Mouse (Mus musculus) lung, adult 2 months (tissue): ENCODE results near the gene Trarg1. TPM values are rescaled to one million over a fixed set of nuclear protein-coding genes. Genes with fewer than 3 reads are reported as not detected.
"Not testable (repeated sequence)": the region's sequence is repeated elsewhere in the genome, so short reads cannot be mapped to it uniquely, and the experiment has no call there.

ENCODE experiments used
- DNase-seq: peaks from one replicate; pipeline ENCODE4 v3.0.0; 2022
- H3K4me1 ChIP-seq: fragments of 200-500 bp; 2 replicates; pipeline ENCODE4 v1.6.1; 2011; ENCODE audit warnings: low read length; ENCODE audit not compliant: control insufficient read depth, insufficient read depth
- H3K4me3 ChIP-seq: fragments of 200-500 bp; replicated peaks from 2 replicates; pipeline ENCODE3; 2011; ENCODE audit warnings: low read depth, mild to moderate bottlenecking, control low read depth, low read length; ENCODE audit errors: extremely low read depth
- CTCF ChIP-seq: fragments of 200-500 bp; IDR thresholded peaks from 2 replicates; pipeline ENCODE4 v1.5.1; 2011; ENCODE audit warnings: mild to moderate bottlenecking, low read length, control low read depth; ENCODE audit not compliant: insufficient read depth
- POLR2A ChIP-seq: fragments of 200-500 bp; IDR thresholded peaks from 2 replicates; pipeline ENCODE4 v1.6.1; 2011; ENCODE audit warnings: low read depth, mild to moderate bottlenecking, control low read depth, low read length, borderline replicate concordance; ENCODE audit errors: extremely low read depth
- whole genome bisulfite sequencing: fragments of 180-500 bp; shearing (Covaris S2); methylation state at CpG from one replicate; pipeline ENCODE4 v1.1.7; 2018; 5-methylcytosine and 5-hydroxymethylcytosine counted together
- polyA plus RNA-seq: library from polyadenylated mRNA; depleted of rRNA; stranded (reverse); fragments of >200 nt; gene quantifications from 2 replicates; pipeline ENCODE4 v1.2.3, GENCODE M21; 2012; rRNA removed

The Trarg1 gene
- 5.3 and 7.5 TPM in 2 replicates for polyA plus RNA-seq

DNA sequence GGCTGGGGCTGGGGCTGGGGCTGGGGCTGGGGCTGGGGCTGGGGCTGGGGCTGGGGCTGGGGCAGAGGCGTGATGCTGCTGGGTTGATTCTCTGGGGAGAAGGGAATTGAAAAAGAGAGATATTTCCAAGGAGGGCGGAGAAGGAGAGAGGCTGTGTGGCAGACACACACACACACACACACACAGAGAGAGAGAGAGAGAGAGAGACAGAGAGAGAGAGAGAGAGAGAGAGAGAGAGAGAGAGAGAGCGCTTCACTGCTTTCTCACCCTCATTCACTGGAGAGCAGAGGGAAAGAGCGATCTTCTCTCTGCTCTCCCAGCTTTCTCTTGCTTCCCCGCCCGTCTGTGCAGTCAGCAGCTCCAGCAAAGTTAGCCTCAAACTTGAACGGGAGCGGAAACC is at the start of gene Trarg1:
Gene Trarg1, plus strand, starts transcription at position 301 of the 400 bp plus-strand sequence.
- not testable (repeated sequence) for DNase-seq, H3K4me1 ChIP-seq
- WGBS, result 53% methylated on average over 8 of the region's 8 CpGs
- H3K4me3 ChIP-seq, result peak within 1 kb of the TSS; percentile 19

DNA sequence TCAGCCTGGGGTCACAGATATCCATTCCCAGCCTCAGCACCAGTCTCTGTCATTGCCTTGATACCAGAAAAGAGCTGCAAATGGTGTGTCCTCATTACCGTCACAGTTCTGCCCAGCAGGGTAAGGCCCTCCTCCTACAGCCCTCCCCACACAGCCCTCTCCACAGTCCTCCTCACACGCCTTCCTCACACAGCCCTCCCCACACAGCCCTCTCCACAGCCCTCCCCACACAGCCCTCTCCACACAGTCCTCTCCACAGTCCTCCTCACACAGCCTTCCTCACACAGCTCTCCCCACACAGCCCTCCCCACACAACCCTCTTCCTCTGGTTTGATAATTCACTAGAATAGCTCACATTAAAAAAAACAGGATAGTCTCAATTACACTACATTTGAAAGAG is 49.6 kb upstream of the Trarg1 start:
- TF ChIP-seq CTCF (no peak), POLR2A (no peak)
- 45% methylated on average over 2 of the region's 2 CpGs for WGBS
- no peaks in the 10 kb centered on the region for H3K4me1 ChIP-seq
- DNase-seq, result no peak
- H3K4me3 ChIP-seq, result no peak overlapping the region

DNA sequence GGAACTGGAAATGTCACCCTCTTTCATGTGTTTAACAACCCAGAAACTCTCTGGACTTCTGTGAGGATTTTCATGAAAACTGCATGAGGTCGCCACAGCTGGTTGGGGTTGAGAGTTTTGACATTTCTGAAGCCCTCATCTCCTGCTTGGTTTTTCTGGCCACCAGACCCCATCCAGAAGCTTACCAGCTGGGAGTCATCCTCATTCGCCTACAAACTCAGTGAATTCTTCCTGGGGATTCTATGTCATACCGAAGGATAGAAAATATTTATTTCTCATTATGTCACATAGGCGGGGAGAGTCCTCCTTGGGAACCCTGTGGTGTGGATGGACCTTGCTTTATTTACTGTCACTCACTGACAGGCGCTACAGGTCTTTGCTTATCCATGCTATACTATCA is 49.1 kb upstream of the Trarg1 start:
- H3K4me3 ChIP-seq, result no peak overlapping the region
- TF ChIP-seq CTCF (no peak), POLR2A (no peak)
- 65% methylated on average over 5 of the region's 5 CpGs for WGBS
- H3K4me1 ChIP-seq, result no peaks in the 10 kb centered on the region
- no peak for DNase-seq

DNA sequence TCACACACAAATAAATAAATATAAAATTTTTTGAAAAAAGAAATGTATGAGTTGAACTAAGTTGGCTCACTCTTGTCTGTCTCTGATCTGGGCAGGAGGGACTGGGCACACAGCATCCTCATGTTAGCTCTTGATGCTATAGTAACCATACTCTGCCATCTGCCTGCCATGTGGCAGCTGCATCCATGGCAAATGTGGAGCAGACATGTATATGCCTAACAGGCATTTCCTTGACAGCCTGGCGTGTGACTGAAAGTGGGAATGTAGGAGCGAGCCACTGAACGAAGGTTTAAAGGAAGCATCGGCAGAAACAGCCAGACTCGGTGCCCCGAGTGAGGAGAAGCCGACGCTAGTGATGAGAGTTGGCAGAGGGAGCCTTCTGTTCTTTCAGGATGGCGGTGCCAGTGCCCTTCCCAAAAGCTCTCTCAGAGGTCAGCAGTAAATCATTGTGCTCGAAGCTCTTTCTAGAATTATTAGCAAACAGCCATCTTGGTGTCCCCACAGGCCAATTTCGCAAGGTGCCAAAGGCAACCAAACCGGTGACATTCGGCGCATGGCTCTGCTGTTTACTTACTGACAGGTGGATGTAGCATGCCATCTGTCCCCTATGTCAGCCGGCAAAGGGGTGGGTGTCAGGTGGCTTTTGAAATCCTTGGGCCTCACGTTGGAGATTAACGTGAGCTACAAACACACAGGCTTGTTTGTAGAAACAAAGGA is 40.2 kb upstream of the Trarg1 start:
- Histone ChIP-seq H3K4me1 (no peaks in the 10 kb centered on the region), H3K4me3 (no peak overlapping the region)
- 78% methylated on average over 17 of the region's 17 CpGs for WGBS
- no peak for DNase-seq
- TF ChIP-seq CTCF, result no peak
- no peak for TF ChIP-seq POLR2A

DNA sequence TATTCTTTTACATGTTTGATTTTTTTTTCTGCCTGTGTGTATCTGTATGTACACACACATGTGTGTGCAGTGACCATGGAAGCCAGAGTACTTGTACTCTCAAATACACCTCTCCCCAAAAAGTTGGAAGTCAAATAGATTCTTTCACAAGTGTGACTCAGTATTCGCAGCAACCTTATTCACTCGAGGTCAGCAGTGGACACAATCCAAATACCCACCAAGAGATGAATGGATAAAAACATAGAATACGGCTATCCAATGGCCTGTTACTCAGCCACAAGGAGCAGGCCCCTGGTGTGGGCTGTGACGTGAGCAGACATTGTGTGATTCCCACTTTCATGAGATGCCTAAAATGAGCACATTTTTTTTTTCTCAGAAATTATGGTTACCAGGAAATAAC is 39.4 kb upstream of the Trarg1 start:
- 62% methylated on average over 4 of the region's 4 CpGs for WGBS
- no peak overlapping the region for H3K4me3 ChIP-seq
- H3K4me1 ChIP-seq, result no peaks in the 10 kb centered on the region
- DNase-seq, result no peak
- TF ChIP-seq CTCF, result no peak
- TF ChIP-seq POLR2A, result no peak

DNA sequence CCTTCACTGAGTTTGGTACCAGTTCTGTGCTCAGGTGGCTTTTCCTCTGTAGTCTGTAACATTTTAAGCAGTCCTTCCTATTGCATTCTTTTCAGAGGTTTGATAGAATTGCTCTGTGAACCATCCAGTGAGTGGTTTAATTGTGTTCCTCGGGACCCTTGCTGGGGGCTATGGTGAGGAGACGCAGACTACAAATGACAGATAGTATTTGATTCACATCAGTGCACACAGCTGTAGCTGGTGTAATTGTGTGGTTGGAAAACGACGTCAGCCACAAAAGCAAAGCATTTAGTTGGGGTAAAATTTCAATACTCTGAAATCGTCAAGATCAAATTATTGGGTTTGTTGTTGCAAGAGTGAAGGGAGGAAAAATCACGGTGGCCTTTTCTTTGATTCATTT is 35.4 kb upstream of the Trarg1 start:
- WGBS, result 83% methylated on average over 6 of the region's 6 CpGs
- DNase-seq, result no peak
- H3K4me3 ChIP-seq, result no peak overlapping the region
- no peak for TF ChIP-seq CTCF
- TF ChIP-seq POLR2A, result no peak
- peaks cover 4% of the 10 kb centered on the region for H3K4me1 ChIP-seq

DNA sequence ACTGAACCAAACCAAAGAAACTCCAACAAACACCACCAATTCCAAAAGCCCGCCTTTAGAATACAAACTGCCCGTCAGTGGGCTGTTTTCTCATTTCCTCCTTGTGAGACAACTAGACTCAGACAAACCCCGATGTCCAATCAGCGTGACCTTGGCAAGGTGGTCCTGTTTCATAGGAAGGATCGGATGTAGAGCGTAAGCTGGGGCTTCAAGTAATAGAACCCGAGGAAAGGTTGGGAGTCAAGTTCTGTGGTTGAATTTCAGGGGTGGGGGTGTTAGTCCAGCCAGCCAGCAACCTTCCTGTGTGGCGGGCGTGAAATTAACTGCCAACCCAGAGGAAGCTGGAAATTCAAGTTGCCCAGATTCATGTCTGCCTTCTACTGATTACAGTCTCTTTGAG is 34.6 kb upstream of the Trarg1 start:
- TF ChIP-seq CTCF, result no peak
- TF ChIP-seq POLR2A, result no peak
- no peak for DNase-seq
- peaks cover 4% of the 10 kb centered on the region for H3K4me1 ChIP-seq
- 69% methylated on average over 9 of the region's 9 CpGs for WGBS
- no peak overlapping the region for H3K4me3 ChIP-seq

DNA sequence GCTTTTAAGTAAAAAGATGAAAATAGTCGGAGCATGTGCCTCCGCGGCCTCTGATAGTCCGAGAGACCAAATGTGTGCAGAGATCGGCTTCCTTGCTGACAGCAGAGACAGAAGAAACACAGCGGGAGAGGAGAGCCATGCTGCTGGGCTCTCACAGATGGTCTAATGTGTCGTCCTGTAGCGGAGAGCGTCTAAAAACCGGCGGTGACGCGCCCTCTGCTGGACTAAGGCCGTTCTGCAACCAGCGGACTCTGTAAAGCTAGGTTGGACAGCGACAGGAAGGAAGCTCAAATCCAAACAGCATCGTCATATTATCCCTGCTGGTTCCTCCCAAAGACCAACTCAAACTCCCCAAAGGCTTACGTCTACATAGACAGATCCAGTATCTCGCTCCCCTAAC is 33.7 kb upstream of the Trarg1 start:
- Histone ChIP-seq H3K4me1 (peaks cover 4% of the 10 kb centered on the region), H3K4me3 (no peak overlapping the region)
- 2% methylated on average over 19 of the region's 19 CpGs for WGBS
- DNase-seq, result peak; percentile 86
- TF ChIP-seq CTCF (peak; percentile 91), POLR2A (no peak)

DNA sequence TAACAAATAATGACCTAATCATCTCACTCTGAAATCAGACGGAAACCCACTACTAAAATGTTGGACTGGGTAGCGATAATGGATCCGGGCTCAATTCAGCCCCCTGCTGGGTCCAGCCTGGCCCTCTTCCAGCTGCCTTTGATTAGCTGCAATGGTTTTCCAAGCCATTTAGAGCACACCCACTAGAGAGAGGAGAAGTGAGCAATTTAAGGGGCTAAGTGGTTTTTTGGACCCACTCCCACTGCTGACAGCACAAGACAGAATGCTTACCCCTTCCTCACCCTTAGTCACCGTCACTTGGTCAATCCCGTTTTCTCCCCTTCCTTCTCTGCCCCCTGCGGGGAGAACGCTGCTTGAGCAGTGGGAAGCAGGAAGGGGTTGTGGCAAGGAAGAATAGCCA is 32.5 kb upstream of the Trarg1 start:
- WGBS, result 4% methylated on average over 7 of the region's 7 CpGs
- Histone ChIP-seq H3K4me1 (peaks cover 4% of the 10 kb centered on the region), H3K4me3 (no peak overlapping the region)
- TF ChIP-seq CTCF (no peak), POLR2A (no peak)
- DNase-seq, result no peak

DNA sequence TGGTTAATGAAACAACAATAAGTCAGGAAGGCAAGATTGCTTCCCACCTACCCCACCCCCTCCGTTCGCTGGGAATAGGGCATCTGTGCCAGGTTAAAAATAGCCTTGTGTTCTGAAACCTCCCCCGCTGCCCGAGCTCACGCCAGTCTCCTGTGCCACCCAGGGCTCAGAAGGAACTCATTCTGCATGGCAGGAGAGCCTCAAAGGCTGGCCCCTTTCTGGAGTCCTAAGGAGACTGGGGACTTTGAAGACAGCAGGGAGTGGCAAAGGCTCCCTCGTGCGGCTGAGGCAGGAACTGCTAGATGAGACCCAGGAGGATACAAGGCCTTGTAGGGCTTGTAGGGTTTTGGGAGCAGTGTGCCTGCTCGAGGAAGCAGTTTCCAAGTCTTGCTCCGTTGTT is 32.1 kb upstream of the Trarg1 start:
- peak; percentile 58 for DNase-seq
- no peak overlapping the region for H3K4me3 ChIP-seq
- WGBS, result 3% methylated on average over 9 of the region's 9 CpGs
- no peak for TF ChIP-seq POLR2A
- peak; percentile 86 for TF ChIP-seq CTCF
- peaks cover 4% of the 10 kb centered on the region for H3K4me1 ChIP-seq
